Mouse (Mus musculus) forebrain, embryonic 11.5 days (tissue): ENCODE data around the gene Lmln. TPM values are rescaled to one million over a fixed set of nuclear protein-coding genes. Genes with fewer than 3 reads are reported as not detected.

ENCODE experiments used
- ATAC-seq: fragments of 200-750 bp; cut with Nextera tagmentation; replicated peaks from 2 replicates; pipeline ENCODE4 v1.8.0; 2017; ENCODE audit warnings: moderate TSS enrichment; ENCODE audit not compliant: low FRiP score
- DNase-seq: peaks from one replicate; pipeline ENCODE4 v3.0.0-alpha.2; 2017; ENCODE audit warnings: low spot score
- H3K27ac ChIP-seq: fragments of 300-500 bp; sonication (generic); 2 replicates; pipeline ENCODE4 v1.5.1; 2014; ENCODE audit warnings: low read depth, low read length
- H3K27me3 ChIP-seq: fragments of 300-500 bp; sonication (generic); 2 replicates; pipeline ENCODE4 v1.6.1; 2014; ENCODE audit warnings: mild to moderate bottlenecking, low read length, mixed read lengths; ENCODE audit not compliant: control insufficient read depth, insufficient read depth
- H3K36me3 ChIP-seq: fragments of 300-500 bp; sonication (generic); 2 replicates; pipeline ENCODE4 v1.6.1; 2014; ENCODE audit warnings: mild to moderate bottlenecking, low read length, moderate library complexity, mixed read lengths; ENCODE audit not compliant: control insufficient read depth, insufficient read depth
- H3K4me1 ChIP-seq: fragments of 300-500 bp; sonication (generic); replicated peaks from 2 replicates; pipeline ENCODE4 v1.6.1; 2014; ENCODE audit warnings: low read length, mixed read lengths; ENCODE audit not compliant: control insufficient read depth, insufficient read depth
- H3K4me2 ChIP-seq: fragments of 300-500 bp; sonication (generic); 2 replicates; pipeline ENCODE4 v1.6.1; 2014; ENCODE audit warnings: low read depth, mild to moderate bottlenecking, low read length, moderate library complexity, mixed read lengths; ENCODE audit not compliant: severe bottlenecking
- H3K4me3 ChIP-seq: fragments of 300-500 bp; sonication (generic); 2 replicates; pipeline ENCODE4 v1.5.1; 2014; ENCODE audit warnings: low read depth, low read length
- H3K9ac ChIP-seq: fragments of 300-500 bp; sonication (generic); 2 replicates; pipeline ENCODE4 v1.6.1; 2014; ENCODE audit warnings: low read length
- H3K9me3 ChIP-seq: fragments of 300-500 bp; sonication (generic); 2 replicates; pipeline ENCODE4 v1.6.1; 2016; ENCODE audit warnings: low read length, mixed read lengths; ENCODE audit not compliant: control insufficient read depth
- WGBS: fragments of 180-500 bp; shearing (Covaris S2); extraction: QIAGEN DNeasy Blood & Tissue Kit; methylation state at CpG from one replicate; pipeline ENCODE4 v1.1.7; 2014; 5-methylcytosine and 5-hydroxymethylcytosine counted together
- polyA plus RNA-seq: library from polyadenylated mRNA; unstranded; fragments of >200 nt; fragmentation: Nextera tagmentation; extraction: Ambion mirVana; gene quantifications from 2 replicates; pipeline ENCODE4 v1.2.1, GENCODE M21; 2014

The Lmln gene
- polyA plus RNA-seq, 1 experiment from 2014 or later = 4.5 TPM

GRCm38 (mm10) chr16:33023750-33024149 is 38.6 kb upstream of the Lmln start:
- peak; percentile 90 for DNase-seq

GRCm38 (mm10) chr16:33024456-33025104 is 37.7 kb upstream of the Lmln start:
- Histone ChIP-seq H3K4me2 (no peak overlapping the region), H3K9me3 (no peaks in the 10 kb centered on the region), H3K36me3 (no peaks in the 10 kb centered on the region), H3K4me3 (no peak overlapping the region), H3K4me1 (no peaks in the 10 kb centered on the region), H3K27me3 (no peaks in the 10 kb centered on the region), H3K9ac (no peak overlapping the region), H3K27ac (no peak overlapping the region)
- DNase-seq (no peak), ATAC-seq (no peak)
- WGBS = 84% methylated on average over 8 of the region's 8 CpGs

More at GRCm38 (mm10) chr16:33023750-33024149, 38.6 kb upstream of the Lmln start:
- Histone ChIP-seq H3K9me3 (no peaks in the 10 kb centered on the region), H3K4me1 (no peaks in the 10 kb centered on the region), H3K27me3 (no peaks in the 10 kb centered on the region), H3K36me3 (no peaks in the 10 kb centered on the region), H3K9ac (no peak overlapping the region), H3K27ac (no peak overlapping the region), H3K4me3 (no peak overlapping the region), H3K4me2 (no peak overlapping the region)
- WGBS = 6% methylated on average over 4 of the region's 4 CpGs
- ATAC-seq = no peak

- Histone ChIP-seq H3K4me1 (no peaks in the 10 kb centered on the region), H3K27ac (no peak overlapping the region), H3K27me3 (no peaks in the 10 kb centered on the region), H3K9me3 (no peaks in the 10 kb centered on the region), H3K36me3 (no peaks in the 10 kb centered on the region), H3K4me3 (no peak overlapping the region), H3K9ac (no peak overlapping the region), H3K4me2 (no peak overlapping the region)
- ATAC-seq (no peak), DNase-seq (no peak)
- WGBS = 92% methylated on average over 7 of the region's 7 CpGs
These were observed 36.0 kb upstream of the Lmln start for GRCm38 (mm10) chr16:33026357-33026756.

- ATAC-seq (no peak), DNase-seq (no peak)
- H3K27ac ChIP-seq = no peak overlapping the region
- H3K9ac ChIP-seq = no peak overlapping the region
- H3K4me2 ChIP-seq = no peak overlapping the region
- 93% methylated on average over 4 of the region's 4 CpGs for WGBS
- H3K9me3 ChIP-seq = no peaks in the 10 kb centered on the region
- H3K27me3 ChIP-seq = no peaks in the 10 kb centered on the region
- no peak overlapping the region for H3K4me3 ChIP-seq
- H3K4me1 ChIP-seq = no peaks in the 10 kb centered on the region
- H3K36me3 ChIP-seq = no peaks in the 10 kb centered on the region
These were observed 26.3 kb upstream of the Lmln start for GRCm38 (mm10) chr16:33036006-33036405.

- Histone ChIP-seq H3K36me3 (no peaks in the 10 kb centered on the region), H3K27me3 (no peaks in the 10 kb centered on the region), H3K9ac (no peak overlapping the region), H3K9me3 (no peaks in the 10 kb centered on the region), H3K4me3 (no peak overlapping the region), H3K4me1 (no peaks in the 10 kb centered on the region), H3K4me2 (no peak overlapping the region), H3K27ac (no peak overlapping the region)
- DNase-seq = no peak
- ATAC-seq = no peak
- WGBS = 82% methylated on average over 1 of the region's 1 CpGs
These were observed 19.6 kb upstream of the Lmln start for GRCm38 (mm10) chr16:33042682-33043081.

- Histone ChIP-seq H3K4me1 (no peaks in the 10 kb centered on the region), H3K27ac (no peak overlapping the region), H3K36me3 (no peaks in the 10 kb centered on the region; the same call in 1 of the 2 replicates), H3K4me2 (no peak overlapping the region), H3K27me3 (no peaks in the 10 kb centered on the region), H3K9ac (no peak overlapping the region), H3K9me3 (no peaks in the 10 kb centered on the region), H3K4me3 (no peak overlapping the region)
- no peak for ATAC-seq
- DNase-seq = no peak
- 81% methylated on average over 2 of the region's 2 CpGs for WGBS
These were observed 19.1 kb upstream of the Lmln start for GRCm38 (mm10) chr16:33043268-33043667.

- Histone ChIP-seq H3K9me3 (no peaks in the 10 kb centered on the region), H3K4me3 (no peak overlapping the region), H3K27ac (no peak overlapping the region), H3K36me3 (no peaks in the 10 kb centered on the region; the same call in 1 of the 2 replicates), H3K4me1 (no peaks in the 10 kb centered on the region), H3K4me2 (no peak overlapping the region), H3K9ac (no peak overlapping the region), H3K27me3 (no peaks in the 10 kb centered on the region)
- DNase-seq (no peak), ATAC-seq (no peak)
- WGBS = 91% methylated on average over 1 of the region's 1 CpGs
These were observed 14.3 kb upstream of the Lmln start for GRCm38 (mm10) chr16:33048004-33048403.

- Histone ChIP-seq H3K36me3 (no peaks in the 10 kb centered on the region; the same call in 1 of the 2 replicates), H3K27me3 (no peaks in the 10 kb centered on the region), H3K4me1 (no peaks in the 10 kb centered on the region), H3K9me3 (no peaks in the 10 kb centered on the region), H3K4me2 (no peak overlapping the region), H3K27ac (no peak overlapping the region), H3K9ac (no peak overlapping the region), H3K4me3 (no peak overlapping the region)
- no peak for DNase-seq
- WGBS = 88% methylated on average over 2 of the region's 2 CpGs
- ATAC-seq = no peak
These were observed 13.6 kb upstream of the Lmln start for GRCm38 (mm10) chr16:33048686-33049085.

- Histone ChIP-seq H3K4me1 (no peaks in the 10 kb centered on the region), H3K4me2 (no peak overlapping the region), H3K27ac (no peak overlapping the region), H3K36me3 (no peaks in the 10 kb centered on the region; the same call in 1 of the 2 replicates), H3K9me3 (no peaks in the 10 kb centered on the region), H3K9ac (no peak overlapping the region), H3K27me3 (no peaks in the 10 kb centered on the region), H3K4me3 (no peak overlapping the region)
- DNase-seq = no peak
- no peak for ATAC-seq
- 92% methylated on average over 16 of the region's 16 CpGs for WGBS
These were observed 12.5 kb upstream of the Lmln start for GRCm38 (mm10) chr16:33049809-33050208.
